Mouse (Mus musculus): ENCODE measurements around the gene Exoc4. TPM values are rescaled to one million over a fixed set of nuclear protein-coding genes. Genes with fewer than 3 reads are reported as not detected.

Gene Exoc4
- total and polyA plus RNA-seq, 3 experiments = 31.2 to 46.4 (median 41.9) TPM

DNA sequence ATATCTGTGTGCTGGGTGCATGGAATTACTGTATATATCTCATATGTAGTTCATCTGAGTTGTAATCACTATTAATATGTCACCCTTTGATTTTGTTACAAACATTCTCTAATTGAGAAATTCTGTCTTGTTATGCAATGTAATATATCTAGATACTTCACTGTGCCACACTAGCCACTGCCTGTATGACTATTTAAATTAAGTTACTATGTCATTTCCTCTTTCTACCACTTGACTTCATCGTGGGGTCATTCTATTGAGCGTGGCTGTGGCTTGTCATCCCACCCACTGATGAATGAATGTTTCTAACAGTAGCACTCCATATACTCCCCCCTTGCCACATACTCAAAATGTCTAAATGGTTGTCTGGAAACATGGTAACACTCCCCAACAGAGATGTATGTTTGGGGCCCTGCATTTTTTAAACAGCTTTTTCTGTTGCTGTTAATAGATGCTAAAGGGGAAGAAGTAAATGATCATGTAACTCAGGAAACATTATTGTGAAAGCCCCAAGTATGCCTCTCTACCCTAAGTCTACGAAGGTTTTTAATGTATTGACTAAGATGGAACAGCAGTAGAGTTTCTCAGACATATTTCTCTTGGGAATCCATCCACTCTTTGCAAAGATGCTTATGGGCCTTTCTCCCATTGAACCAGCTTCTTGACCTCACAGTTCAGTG, 618.2 kb downstream of the Exoc4 start:
- no peaks in the 10 kb centered on the region for H3K9me3 ChIP-seq (replicated peaks; ENCODE audit: low read length)
- H3K36me3 ChIP-seq (replicated peaks in 1 of 2; ENCODE audit: control insufficient read depth in 1 of 2, insufficient read depth in 1 of 2, low read length in 1 of 2) = peaks cover 0 to 2% of the 10 kb centered on the region in 2 experiments
- peaks cover 0 to 4% of the 10 kb centered on the region in 2 experiments; a peak in 1 of 4 replicates for H3K4me1 ChIP-seq (ENCODE audit: control insufficient read depth in 1 of 2, insufficient read depth in 2 of 2)
- DNase-seq (ENCODE audit: extremely low read depth) = no peak
- no peak overlapping the region for H3K4me2 ChIP-seq (ENCODE audit: insufficient read depth, low read depth, poor library complexity, severe bottlenecking)
- H3K27ac ChIP-seq (ENCODE audit: insufficient read depth, low read depth) = no peak overlapping the region
- dilution Hi-C loops (cut with MboI; ENCODE audit: extremely low pct_ligation_motif_present, extremely low pct_unique_long_range_greater_than_20kb, low sequenced_read_pairs) = no loop called here
- TF ChIP-seq USF2 (conservative IDR thresholded peaks at IDR 0.05; ENCODE audit: low read depth, low read length) = no peak
- no peak for TF ChIP-seq E2F4 (IDR thresholded peaks at IDR 0.05; ENCODE audit: insufficient replicate concordance, low read depth, low read length)
- no peak for TF ChIP-seq ZC3H11A (IDR thresholded peaks at IDR 0.05; ENCODE audit: low read depth, low read length)
- no peak for TF ChIP-seq TCF12 (IDR thresholded peaks at IDR 0.05; ENCODE audit: low read depth, low read length)
- no peak for TF ChIP-seq SMC3 (IDR thresholded peaks at IDR 0.05; ENCODE audit: low read depth, low read length)
- TF ChIP-seq USF1 (IDR thresholded peaks at IDR 0.05; ENCODE audit: low read depth, low read length) = no peak
- TF ChIP-seq ZKSCAN1 (IDR thresholded peaks at IDR 0.05; ENCODE audit: borderline replicate concordance, low read depth, low read length) = no peak
- TF ChIP-seq MEF2A (IDR thresholded peaks at IDR 0.05; ENCODE audit: borderline replicate concordance, low read depth, low read length) = no peak
- TF ChIP-seq JUND (conservative IDR thresholded peaks at IDR 0.05; ENCODE audit: low read depth, low read length) = no peak
- TF ChIP-seq ETS1 (conservative IDR thresholded peaks at IDR 0.05; ENCODE audit: low read depth, low read length) = no peak
- TF ChIP-seq GABPA (IDR thresholded peaks at IDR 0.05; ENCODE audit: insufficient replicate concordance, low read depth, low read length) = no peak
- no peak for TF ChIP-seq NELFE (IDR thresholded peaks at IDR 0.05; ENCODE audit: low read depth, low read length)
- in situ Hi-C loops (cut with MboI; ENCODE audit: low pct_ligation_motif_present, low pct_unique_long_range_greater_than_20kb, low sequenced_read_pairs) = no loop called here
- no peaks in the 10 kb centered on the region for H3K27me3 ChIP-seq (replicated peaks)
- no peak overlapping the region for H3K4me3 ChIP-seq (replicated peaks in 1 of 3; ENCODE audit: low read depth in 2 of 3, low read length in 2 of 3, poor library complexity in 1 of 3)
- no peaks in the 10 kb centered on the region for H3K79me2 ChIP-seq (replicated peaks; ENCODE audit: control insufficient read depth, extremely low read depth, insufficient read depth, poor library complexity, severe bottlenecking)
- no peak overlapping the region for H3K9ac ChIP-seq (ENCODE audit: insufficient read depth, low read depth)

GRCm38 (mm10) chr6:33869251-33869650, 620.4 kb downstream of the Exoc4 start:
- no peak for TF ChIP-seq CTCF (conservative IDR thresholded peaks at IDR 0.05 in 1 of 2, IDR thresholded peaks at IDR 0.05 in 1 of 2; ENCODE audit: low read depth in 2 of 2, low read length in 2 of 2)
- TF ChIP-seq MAX (IDR thresholded peaks at IDR 0.05; ENCODE audit: low read length) = no peak
- no peak for TF ChIP-seq MXI1 (IDR thresholded peaks at IDR 0.05; ENCODE audit: low read depth, low read length)
- TF ChIP-seq NELFE (IDR thresholded peaks at IDR 0.05; ENCODE audit: low read depth, low read length) = no peak
- TF ChIP-seq MYC (IDR thresholded peaks at IDR 0.05; ENCODE audit: low read depth, low read length) = no peak
- no peak for TF ChIP-seq ELF1 (IDR thresholded peaks at IDR 0.05; ENCODE audit: low read depth, low read length)
- no peak for TF ChIP-seq MAFK (IDR thresholded peaks at IDR 0.05; ENCODE audit: insufficient replicate concordance, low read length)
- TF ChIP-seq MEF2A (IDR thresholded peaks at IDR 0.05; ENCODE audit: borderline replicate concordance, low read depth, low read length) = no peak
- TF ChIP-seq CHD1 (IDR thresholded peaks at IDR 0.05; ENCODE audit: low read depth, low read length) = no peak
- TF ChIP-seq RAD21 (IDR thresholded peaks at IDR 0.05; ENCODE audit: low read depth, low read length) = no peak
- no peak for TF ChIP-seq ZC3H11A (IDR thresholded peaks at IDR 0.05; ENCODE audit: low read depth, low read length)
- no peak for TF ChIP-seq PAX5 (IDR thresholded peaks at IDR 0.05; ENCODE audit: low read length)
- TF ChIP-seq SIN3A (IDR thresholded peaks at IDR 0.05; ENCODE audit: low read length) = no peak
- no peak for TF ChIP-seq HCFC1 (IDR thresholded peaks at IDR 0.05; ENCODE audit: low read depth, low read length)
- TF ChIP-seq NRF1 (IDR thresholded peaks at IDR 0.05; ENCODE audit: low read depth, low read length) = no peak
- TF ChIP-seq CHD2 (IDR thresholded peaks at IDR 0.05; ENCODE audit: low read length) = no peak
- TF ChIP-seq ZKSCAN1 (IDR thresholded peaks at IDR 0.05; ENCODE audit: borderline replicate concordance, low read depth, low read length) = no peak
- DNase-seq (ENCODE audit: extremely low read depth) = no peak

More at GRCm38 (mm10) chr6:33869251-33869650, 620.4 kb downstream of the Exoc4 start:
- Histone ChIP-seq H3K9ac (ENCODE audit: insufficient read depth, low read depth) (no peak overlapping the region), H3K9me3 (replicated peaks; ENCODE audit: low read length) (no peaks in the 10 kb centered on the region), H3K79me2 (replicated peaks; ENCODE audit: control insufficient read depth, extremely low read depth, insufficient read depth, poor library complexity, severe bottlenecking) (no peaks in the 10 kb centered on the region), H3K4me1 (ENCODE audit: control insufficient read depth in 1 of 2, insufficient read depth in 2 of 2) (peaks cover 0 to 6% of the 10 kb centered on the region in 2 experiments; a peak in 2 of 4 replicates), H3K27me3 (replicated peaks) (no peaks in the 10 kb centered on the region), H3K4me2 (ENCODE audit: insufficient read depth, low read depth, poor library complexity, severe bottlenecking) (no peak overlapping the region), H3K27ac (ENCODE audit: insufficient read depth, low read depth) (no peak overlapping the region), H3K4me3 (replicated peaks in 1 of 3; ENCODE audit: low read depth in 2 of 3, low read length in 2 of 3, poor library complexity in 1 of 3) (no peak overlapping the region), H3K36me3 (replicated peaks in 1 of 2; ENCODE audit: control insufficient read depth in 1 of 2, insufficient read depth in 1 of 2, low read length in 1 of 2) (no peaks in the 10 kb centered on the region)
- in situ Hi-C loops (cut with MboI; ENCODE audit: low pct_ligation_motif_present, low pct_unique_long_range_greater_than_20kb, low sequenced_read_pairs) (no loop called here), dilution Hi-C loops (cut with MboI; ENCODE audit: extremely low pct_ligation_motif_present, extremely low pct_unique_long_range_greater_than_20kb, low sequenced_read_pairs) (no loop called here)
